Mouse (Mus musculus) spleen, adult 12 weeks (tissue): ENCODE measurements around the gene Gm5861.
"Not testable (repeated sequence)": the region's sequence is repeated elsewhere in the genome, so short reads cannot be mapped to it uniquely, and the experiment has no call there.

ENCODE experiments used
- DNase-seq: peaks from one replicate; pipeline ENCODE4 v3.0.0; 2022; ENCODE audit warnings: low spot score

The Gm5861 gene

GRCm38 (mm10) chr5:11182772-11183171 is at the start of gene Gm5861:
Gm5861 (plus strand) TSS chr5:11183072.
- DNase-seq, result not testable (repeated sequence)

DNA sequence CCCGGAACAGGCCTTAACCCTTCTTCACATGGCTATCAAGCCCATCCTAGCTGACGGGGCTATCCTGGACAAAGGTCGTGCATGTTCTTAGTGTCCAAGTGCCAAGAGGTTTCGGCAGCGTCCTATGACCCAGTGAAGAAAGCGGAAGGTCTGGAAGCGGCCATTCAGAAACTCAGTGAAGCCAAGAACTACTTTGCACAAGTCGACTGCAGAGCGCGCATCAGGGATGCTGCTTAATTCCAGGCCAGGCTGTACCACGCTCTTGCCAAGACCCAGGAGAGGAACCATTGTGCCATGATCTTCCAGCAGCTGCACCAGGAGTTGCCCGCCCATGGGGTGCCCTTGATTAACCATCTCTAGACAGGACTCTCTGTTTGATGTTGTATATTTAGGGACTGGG is 44.8 kb upstream of the Gm5861 start:
- DNase-seq, result not testable (repeated sequence)
